Mouse (Mus musculus): ENCODE measurements around the gene Gmpr2.
A peak's percentile ranks its signal among the peaks of the same experiment; 100 is the strongest.

The Gmpr2 gene

DNA sequence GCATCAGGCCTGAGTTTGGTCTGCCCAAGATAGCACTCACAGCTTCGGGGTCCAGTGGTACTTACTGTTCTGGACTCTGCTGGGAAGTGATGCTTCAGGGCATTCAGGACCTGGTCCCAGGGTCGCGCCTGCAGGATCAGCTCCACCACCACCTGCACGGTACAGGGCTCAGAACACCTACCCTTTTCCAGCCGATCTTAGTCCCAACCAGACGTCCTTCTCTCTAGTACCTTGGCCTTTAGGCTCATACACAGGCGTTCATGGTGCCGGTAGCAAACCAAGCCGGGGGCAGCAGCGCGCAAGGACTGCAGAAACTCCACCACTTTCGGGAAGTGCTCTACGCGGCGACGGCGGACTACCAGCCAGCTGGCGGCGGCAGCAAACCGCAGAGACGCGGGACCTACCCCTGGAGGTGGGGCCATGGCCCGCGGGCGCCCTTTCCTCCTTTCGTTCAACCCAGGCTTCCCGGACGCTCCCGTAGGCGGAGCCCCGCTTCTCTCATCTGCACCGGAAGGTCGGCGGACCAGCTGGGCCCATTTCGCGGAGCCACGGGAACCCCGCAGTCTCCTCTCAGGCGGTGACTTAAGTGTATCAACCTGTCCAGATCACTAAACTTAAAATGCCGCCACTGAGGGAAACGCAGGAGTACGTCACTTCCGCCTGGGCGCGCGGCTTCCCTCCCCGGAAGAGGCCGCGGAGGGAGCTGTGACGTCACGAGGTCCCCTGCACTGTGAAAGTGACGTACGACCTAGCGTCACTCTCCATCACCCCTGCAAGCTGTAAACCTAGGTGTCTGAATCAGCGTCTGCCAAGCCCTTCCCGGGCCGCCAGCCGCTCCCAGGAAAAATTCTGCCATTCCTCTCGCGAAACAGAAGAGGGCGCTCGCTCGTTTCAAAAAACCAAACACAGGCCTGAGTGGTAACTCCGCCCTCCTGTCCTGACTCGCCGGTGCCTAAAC lies 9.7 kb downstream of the Gmpr2 start, which contains the start of gene Tinf2:
Gene Tinf2 (minus strand): TSS at position 661 of the 958 bp plus-strand sequence.
- peak; percentile 97 for DNase-seq

DNA sequence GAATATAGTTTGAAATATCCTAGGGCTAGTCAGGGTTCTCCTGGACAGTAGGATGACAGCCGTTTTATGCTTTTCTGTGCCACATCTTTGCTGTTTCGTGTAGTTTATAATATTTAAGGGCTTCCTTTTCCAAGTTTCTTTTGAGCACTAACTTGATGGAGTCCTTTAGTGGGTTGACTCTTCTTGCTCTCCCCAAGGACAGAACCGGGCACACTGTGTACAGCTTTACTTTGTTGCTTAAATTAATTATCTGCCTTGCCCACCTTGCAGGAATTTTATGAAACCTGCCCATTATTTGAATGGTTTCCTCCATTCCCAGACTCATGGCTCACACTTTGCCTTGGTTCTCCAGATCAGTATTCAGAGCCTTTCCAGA lies 10.4 kb downstream of the Gmpr2 start:
- DNase-seq = no peak

DNA sequence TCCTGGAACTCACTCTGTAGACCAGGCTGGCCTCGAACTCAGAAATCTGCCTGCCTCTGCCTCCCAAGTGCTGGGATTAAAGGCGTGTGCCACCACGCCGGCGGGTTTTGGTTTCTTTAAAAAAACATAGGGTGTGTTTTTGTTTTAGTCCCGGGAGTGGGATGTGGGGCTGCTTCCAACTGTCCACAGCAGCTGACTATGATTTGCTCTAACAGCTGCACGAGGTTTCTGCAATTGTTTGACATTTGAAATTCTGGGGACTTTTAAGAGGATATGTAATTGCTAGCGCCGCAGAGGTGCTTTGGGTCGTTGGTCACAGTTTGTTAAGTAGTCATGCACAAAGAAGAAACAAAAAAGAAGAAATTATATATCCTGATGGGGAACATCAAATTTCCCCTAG lies 17.7 kb downstream of the Gmpr2 start:
- no peak for DNase-seq

DNA sequence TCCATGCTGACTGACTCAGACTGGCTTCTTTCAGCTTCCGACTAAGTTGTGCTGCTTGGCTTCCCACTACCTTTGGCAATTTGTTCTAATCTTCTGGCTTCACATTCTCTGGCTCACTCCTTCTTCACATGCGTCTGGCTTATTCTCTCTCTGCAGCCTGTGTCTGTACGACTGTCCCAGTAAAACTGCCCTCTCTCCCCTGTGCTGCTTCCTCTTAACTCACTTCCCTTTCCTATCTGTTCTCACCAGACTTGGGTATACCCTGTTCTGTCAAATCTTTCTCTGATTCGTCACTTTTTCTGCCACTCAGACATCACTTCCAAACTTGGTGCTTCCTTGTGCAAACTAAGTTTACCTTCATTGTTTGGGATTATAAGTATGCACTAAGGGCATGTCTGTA lies 25.5 kb downstream of the Gmpr2 start:
- no peak for DNase-seq

DNA sequence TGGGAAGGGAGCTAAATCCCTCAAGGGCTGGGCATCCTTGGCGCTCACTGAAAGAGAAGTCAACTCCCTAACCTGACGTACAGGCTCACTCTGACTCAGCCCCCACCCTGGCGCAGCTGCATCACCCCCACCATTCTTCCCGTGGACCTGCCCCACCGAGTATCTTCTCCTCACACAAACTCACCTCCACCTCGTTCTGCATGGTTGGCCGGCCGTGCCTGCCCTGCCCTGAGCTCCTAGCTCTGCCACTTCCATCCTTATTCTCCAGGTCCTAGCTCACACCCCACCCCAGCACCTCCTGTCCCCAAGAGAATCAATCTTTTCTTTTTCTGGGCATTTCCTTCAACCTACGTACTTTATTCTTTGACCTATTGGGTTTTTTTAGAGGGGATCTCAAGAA lies 29.4 kb downstream of the Gmpr2 start:
- DNase-seq = no peak

DNA sequence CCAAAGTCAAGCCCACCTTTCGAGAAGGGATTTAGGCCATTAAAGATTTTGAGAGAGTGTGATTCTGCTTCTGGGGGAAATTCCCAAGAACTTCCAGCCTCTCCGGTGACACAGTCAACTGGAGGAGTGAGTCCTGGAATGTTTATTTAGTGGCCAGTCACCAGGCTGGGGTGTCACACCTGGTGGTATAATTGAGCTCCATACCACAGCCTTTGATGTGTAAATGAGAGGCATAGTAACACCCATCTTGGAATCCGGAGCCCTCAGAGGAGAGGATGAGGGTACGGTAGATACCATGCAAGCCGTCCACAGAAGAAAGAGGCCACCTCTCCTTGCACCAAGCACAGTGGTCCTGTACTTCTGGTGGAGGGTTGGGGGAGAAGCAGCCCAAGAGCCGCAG lies 31.0 kb downstream of the Gmpr2 start:
- no peak for DNase-seq

DNA sequence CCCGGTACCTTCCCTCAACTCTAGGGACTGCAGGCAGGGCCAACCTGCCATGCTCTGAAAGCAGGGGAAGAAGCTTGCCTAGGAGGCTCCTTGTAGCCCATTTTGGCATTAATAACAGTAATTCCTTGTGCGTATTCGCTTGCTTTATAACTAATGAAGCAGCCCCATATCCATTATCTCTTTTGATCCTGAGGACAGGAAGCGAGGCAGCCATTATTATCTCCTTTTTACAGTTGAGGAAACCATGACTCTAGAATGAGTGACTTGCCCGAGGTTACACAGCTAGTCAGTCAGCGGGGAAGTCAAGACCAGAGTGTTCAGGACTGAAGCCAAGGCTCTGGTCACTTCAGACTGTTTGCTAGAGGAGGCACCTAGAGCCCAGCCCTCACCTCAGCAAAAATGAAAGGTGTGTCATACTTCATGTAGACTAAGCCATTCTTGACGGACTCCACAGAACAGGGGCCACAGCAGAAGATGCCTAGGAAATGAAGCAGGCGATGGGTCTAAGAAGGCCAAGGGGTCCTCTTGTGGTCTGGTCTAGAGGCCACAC lies 34.4 kb downstream of the Gmpr2 start:
- no peak for DNase-seq

DNA sequence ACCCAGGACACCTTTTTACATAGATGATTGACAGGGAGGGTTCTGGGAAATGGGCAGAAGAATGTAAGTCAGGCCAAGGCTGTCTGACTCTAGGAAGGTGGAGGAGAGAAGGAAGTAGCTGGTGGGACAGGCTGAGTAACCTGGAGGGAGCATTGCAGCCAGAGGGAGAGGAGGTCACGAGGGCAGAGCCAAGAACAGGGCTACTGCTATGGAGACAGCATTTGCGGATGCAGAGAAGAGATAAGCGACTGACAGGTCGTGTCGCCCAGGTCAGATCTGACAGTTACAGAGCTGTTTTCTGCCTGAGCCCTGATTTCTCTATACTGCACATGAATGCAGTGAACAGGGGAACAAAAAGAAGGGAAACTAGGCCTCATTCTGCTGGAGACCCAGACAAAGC lies 35.7 kb downstream of the Gmpr2 start:
- DNase-seq = no peak

DNA sequence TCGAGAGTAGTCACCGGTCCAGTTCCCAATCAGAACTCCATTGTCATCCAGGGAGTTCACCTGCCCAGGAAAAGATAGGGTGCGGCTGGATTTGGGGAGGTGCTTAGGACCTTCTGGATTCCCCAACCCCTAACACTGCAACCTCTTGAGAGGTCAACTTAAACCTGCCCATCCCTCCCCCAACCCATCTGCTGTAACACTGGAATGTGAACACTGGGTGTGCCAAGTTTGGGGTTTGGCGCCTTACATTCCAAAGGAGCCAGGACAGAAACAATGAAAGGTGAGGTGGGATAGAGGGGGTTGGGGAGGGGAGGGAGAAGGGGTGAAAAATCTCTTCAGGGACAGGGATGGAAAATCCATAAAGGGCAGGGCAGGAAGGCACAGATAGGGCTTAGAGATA lies 37.8 kb downstream of the Gmpr2 start:
- no peak for DNase-seq

DNA sequence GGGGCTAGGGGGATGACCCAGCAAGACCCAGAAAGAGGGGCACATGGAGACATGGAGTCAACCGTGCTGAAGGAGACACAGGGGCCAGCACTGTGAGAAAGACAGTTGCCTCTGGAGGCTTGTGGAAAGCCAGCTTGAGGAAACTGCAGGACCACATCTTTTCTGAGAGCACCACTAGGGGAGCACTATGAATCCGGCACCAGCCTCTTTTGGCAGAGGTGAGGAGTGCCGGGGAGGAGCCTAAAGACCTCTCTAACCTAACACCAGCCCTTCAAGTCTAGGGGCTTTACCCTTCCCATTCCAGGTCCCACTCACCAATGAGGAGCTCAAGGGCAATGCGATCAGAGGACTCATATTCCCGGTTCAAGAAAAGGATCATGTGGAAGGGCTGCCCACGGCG lies 40.0 kb downstream of the Gmpr2 start:
- DNase-seq = no peak

DNA sequence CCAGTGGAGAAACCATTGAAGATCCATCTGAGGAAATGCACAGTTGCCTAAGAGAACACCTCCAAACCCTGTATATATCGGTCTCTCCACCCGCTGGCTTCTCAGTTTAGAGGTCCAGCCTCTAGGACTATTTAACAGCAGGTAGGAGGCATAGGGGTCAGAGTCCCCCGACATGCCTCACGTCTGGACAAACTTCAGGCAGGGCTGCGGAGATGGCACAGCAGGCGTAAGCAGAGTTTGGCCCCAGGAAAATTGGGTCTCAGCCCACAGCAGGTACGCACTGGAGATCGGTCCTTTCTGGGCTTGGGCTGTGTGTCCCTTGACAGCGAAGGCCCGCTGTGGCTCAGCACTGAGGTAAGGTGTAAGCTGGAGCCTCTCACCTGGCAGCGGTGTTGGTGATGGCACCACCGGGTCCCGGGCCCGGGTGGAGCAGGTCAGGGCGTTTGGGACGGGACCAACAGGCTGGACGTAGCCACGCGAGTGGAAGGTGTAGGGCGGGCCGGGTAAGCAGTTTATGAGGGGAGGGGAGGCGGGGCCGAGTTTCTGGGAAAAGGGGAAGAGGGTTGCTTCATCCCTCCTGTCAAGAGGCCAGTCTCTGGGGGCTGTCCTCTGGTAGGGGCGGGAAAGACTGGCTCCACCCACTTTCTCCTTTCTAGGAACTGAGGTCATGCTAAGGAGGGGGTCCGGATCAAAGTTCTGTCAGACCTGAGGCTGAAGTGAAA lies 41.4 kb downstream of the Gmpr2 start:
- no peak for DNase-seq

DNA sequence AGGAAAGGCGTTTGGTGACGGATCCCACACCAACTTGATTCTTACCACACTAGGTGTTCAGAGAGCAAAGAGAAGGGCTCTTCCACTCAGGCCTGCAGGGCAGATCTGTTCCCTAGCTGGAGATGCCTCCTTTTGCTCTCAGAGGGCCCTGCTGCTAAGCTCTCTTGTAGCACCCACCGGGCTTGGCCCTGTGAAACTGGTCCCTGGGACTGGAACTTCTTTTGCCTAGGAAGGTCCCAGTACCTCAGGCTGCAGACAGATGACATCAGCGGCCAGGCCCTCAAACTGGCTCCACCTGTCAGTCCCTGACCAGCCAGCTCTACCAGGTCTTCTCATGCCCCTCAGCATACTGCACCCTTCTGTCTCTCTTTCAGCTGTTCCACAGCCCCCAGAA lies 42.0 kb downstream of the Gmpr2 start, which contains the start of gene Tgm1:
Gene Tgm1 (minus strand): TSS at position 198 of the 394 bp plus-strand sequence.
- DNase-seq = no peak

DNA sequence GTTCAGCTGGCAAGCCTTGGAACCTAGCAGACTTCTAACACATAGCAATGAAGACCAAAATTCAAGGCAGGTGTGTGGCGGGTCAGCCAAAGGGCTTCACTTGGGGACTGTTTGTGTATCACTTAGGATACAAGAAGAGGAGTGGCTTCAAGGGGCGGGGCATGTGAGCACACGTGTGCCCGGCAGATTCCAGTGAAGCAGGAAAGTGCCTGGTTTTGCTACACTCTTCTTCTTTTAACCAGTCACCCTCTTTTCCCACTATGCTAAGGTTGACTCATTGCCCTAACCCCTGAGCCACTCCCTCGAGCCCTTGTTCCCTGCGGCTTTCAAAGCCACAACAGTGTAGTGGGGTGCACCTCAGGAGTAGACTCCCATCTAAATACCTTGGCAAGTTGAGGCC lies 43.2 kb downstream of the Gmpr2 start:
- no peak for DNase-seq

DNA sequence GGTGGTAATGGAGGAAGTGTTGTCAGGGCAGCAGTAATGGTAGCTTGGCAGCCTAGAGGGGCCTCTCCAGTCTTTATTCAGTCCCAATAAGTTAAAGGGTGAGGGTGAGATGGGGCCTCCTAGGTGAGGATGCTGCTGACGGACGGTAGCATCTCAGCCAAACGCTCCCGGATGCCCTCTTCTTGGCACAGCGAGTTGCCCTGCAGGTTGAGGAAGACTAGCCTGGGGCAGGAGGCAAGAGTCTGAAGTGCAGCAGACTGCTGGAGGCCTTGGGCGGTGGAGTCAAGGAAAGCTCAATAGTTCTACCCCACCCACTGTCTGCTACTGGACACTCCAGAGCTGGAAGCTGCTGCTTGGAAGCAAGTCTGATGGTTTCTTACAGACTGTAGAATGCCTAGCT lies 44.5 kb downstream of the Gmpr2 start:
- DNase-seq = no peak

DNA sequence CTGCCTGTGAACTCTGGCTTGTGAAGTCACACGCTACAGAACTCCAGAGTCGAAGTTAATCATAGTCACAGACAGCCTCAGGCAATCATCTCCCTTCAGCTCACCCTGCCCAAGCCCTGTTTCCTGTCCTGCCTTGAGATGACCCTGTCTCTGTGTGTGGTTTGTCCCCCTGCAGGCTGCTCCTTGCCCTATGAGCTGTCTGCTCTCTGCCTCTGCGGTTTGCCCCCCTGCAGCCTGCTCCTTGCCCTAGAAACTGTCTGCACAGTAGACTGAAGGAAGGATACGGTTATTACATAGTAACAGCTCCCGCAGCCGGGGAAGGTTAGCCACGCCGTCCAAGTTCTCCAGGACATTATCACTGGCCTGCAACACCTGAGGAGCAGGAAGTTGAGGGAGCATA lies 45.1 kb downstream of the Gmpr2 start:
- no peak for DNase-seq

DNA sequence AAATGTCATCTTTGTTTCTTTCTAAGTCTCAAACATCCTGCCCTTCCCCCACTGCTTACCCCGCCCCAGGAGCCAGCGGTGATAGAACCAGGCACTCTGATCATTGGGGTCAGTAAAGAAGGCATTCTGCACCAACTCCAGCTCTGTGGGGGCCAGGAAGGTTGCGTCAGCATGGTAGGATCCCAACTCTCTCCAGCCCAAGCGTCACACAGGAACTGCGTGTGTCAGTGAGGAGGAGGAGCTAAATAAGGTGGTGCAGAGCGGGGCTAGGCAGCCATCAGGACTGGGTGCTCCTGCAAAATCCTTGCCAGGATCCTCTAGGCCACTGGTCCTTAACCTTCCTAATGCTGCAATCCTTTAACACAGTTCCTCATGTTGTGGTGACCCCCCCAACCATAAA lies 48.0 kb downstream of the Gmpr2 start:
- DNase-seq = no peak

DNA sequence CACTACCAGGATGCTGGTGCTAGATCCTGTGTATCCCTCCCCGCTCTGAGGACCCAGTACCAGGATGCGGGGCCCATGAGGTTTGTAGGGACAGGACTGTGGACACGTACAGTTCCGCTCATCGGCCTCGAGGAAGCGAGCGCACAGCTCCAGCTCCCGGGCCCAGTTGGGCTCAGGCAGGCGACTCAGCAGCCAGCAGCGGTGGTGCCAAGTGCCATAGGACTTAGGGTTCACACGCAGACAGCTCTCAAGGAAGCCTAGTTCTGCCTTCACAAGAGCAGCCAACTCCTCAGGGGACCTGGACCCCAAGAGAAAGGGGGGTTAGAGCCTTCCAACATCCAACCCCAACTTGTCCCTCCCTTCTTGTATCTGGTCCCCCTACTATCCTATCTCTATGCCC lies 48.9 kb downstream of the Gmpr2 start:
- no peak for DNase-seq

DNA sequence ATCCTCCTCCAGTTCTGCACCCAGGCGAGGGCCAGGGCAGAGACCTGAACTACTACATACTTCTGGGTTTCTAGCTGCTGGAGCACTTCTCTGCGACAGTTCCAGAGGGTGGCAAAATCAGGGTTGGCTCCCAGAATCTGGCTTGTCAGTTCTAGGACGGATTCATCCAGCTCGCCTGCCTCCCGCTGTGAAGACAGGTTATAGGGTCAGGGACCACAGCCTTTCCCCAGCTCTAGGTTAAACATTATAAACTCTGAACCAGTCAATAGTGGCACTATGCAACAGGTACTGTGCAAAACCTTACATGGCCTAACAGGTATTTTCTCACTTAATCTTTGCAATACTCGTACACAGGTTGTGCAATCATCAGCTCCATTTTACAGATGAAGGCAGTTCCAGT lies 49.3 kb downstream of the Gmpr2 start:
- no peak for DNase-seq

DNA sequence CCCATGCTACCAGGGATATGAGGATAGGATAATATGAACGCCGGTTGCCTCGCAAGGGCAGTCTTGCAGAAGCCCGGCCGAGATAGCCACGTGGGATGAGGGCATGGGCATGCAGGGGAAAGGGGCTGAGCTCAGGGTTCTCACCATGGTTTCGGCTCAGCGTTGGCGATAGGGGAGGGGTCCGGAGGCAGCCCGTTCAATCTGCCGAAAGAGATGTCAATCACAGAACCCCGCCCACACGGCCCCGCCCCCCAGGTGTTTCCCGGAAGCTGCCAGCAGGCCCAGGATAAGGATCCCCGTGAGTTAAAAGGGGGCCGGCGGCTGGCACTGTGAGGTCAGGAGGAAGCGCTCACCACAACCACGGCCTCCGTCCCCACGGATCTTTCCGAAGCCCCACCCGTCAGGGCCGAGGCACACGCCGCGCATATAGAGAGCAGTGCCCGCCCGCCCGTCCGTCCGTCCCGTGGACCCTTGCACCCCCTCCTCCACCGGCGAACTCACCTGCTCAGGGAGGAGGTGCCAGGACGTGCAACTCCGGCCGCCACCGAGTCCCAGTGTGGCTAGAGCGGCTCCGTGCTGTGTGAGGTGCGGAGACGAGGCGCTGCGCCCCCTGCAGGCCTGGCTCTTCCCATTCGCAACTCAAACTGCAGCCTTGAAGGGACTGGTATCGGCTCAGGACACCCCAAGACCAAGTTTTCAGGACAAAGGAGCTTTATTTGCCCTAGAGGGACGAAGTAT lies 50.1 kb downstream of the Gmpr2 start, which contains the start of gene Rabggta:
Gene Rabggta (minus strand): TSS at position 564 of the 738 bp plus-strand sequence.
- peak; percentile 94 for DNase-seq

DNA sequence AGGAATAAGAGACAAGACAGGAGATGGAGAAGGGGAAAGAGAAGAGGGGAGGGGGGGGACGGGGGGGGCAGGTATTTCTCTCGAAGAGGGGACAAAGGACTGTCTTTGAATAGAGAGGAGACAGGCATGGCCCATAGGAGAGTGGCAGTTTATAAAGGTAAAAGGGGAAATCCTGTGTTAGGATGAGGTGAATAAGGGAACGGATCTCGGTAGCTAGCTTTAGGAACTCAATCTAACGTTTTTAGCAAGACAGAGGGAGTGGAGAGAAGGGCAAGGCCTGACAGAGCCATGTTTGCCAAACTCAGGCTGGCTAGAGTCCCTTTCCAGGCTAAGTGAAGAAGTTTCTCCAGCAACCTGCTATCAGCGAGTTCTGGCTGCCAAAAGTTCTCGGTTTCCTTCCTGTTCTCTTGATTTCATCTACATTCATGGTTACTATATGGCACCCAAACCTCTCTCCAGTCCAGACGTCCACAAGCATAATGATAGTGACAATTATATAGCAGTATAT lies 50.8 kb downstream of the Gmpr2 start:
- DNase-seq = no peak

DNA sequence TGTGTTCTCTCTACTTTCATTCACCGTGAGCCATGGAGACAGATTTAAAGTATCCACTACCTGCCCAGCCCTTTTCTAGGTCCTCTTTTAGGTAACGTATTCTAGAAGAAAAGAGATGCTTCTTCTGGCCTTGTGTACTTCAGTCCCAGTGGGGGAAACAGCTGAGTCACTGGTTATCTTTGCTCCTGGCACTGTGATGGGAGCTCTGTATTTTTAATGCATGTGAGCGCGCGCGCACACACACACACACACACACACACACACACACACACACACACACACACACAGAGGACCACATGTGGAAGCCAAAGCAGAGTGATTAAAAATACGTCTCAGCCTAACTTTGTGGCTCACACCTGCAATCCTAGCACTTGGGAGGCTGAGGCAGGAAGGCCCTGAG lies 51.7 kb downstream of the Gmpr2 start:
- DNase-seq = no peak

DNA sequence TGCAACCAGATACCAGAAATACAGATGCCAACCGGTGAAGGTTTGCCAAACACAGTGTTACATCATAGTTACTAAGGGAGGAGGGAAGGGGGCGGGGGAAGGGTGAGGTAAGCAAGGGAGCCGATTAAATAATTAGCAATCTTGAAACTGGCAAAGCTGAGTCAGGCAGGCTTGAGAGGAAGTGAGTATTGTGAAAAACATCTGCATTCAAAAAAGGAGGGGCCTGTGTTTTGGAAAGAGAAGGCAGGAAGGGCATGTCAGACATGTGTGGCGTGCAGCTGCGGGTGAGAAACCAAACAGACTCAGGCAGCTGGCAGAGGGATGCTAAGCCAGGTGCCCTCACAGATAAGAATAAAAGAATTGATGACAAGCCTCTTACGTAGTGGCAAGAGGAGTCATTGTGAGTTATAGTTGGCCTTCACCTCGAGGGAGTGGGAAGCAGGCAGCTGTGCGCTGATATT lies 52.7 kb downstream of the Gmpr2 start:
- DNase-seq = no peak

DNA sequence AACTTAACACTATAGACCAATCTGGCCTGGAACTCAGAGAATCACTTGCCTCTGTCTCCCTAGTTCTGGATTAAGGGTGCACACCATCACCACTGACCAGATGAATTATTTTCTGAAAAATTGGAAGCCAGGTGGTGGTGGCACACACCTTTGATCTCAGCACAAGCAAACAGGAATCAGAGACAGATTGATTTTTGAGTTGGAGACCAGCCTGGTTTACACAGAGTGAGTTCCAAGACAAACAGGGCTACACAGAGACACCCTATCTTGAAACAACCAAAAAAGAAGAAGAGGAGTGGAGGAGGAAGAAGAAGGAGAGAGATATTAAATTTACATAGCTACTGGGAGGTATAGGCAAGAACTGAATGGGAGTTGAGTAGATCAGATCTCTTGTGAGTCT lies 54.5 kb downstream of the Gmpr2 start:
- DNase-seq = no peak

Data from layer of hippocampus, adult 9-11 months (tissue).